Mouse (Mus musculus) liver, embryonic 12.5 days (tissue): Measurements from ENCODE around the gene 4921504E06Rik. TPM values are rescaled to one million over a fixed set of nuclear protein-coding genes. Genes with fewer than 3 reads are reported as not detected.

Source experiments
- polyA plus RNA-seq: library from polyadenylated mRNA; unstranded; fragments of >200 nt; fragmentation: Nextera tagmentation; extraction: Ambion mirVana; gene quantifications from 2 replicates; pipeline ENCODE4 v1.2.1, GENCODE M21; 2016

The 4921504E06Rik gene
- polyA plus RNA-seq, 1 experiment from 2014 or later = not detected

Other genes starting within 250 kb of the 4921504E06Rik start
- gene Msrb2, start 182.5 kb downstream of the 4921504E06Rik start, polyA plus RNA-seq = 10.3 and 11.2 TPM in 2 replicates
- gene Ptf1a, start 108.3 kb downstream of the 4921504E06Rik start, polyA plus RNA-seq = not detected in 2 replicates
- gene Otud1, start 103.8 kb upstream of the 4921504E06Rik start, polyA plus RNA-seq = 1.1 and 1.2 TPM in 2 replicates